Mouse (Mus musculus): ENCODE data around the gene Whrn. TPM values are rescaled to one million over a fixed set of nuclear protein-coding genes. Genes with fewer than 3 reads are reported as not detected.

Gene Whrn
- polyA plus RNA-seq, 1 experiment from 2014 or later = 1.9 TPM

DNA sequence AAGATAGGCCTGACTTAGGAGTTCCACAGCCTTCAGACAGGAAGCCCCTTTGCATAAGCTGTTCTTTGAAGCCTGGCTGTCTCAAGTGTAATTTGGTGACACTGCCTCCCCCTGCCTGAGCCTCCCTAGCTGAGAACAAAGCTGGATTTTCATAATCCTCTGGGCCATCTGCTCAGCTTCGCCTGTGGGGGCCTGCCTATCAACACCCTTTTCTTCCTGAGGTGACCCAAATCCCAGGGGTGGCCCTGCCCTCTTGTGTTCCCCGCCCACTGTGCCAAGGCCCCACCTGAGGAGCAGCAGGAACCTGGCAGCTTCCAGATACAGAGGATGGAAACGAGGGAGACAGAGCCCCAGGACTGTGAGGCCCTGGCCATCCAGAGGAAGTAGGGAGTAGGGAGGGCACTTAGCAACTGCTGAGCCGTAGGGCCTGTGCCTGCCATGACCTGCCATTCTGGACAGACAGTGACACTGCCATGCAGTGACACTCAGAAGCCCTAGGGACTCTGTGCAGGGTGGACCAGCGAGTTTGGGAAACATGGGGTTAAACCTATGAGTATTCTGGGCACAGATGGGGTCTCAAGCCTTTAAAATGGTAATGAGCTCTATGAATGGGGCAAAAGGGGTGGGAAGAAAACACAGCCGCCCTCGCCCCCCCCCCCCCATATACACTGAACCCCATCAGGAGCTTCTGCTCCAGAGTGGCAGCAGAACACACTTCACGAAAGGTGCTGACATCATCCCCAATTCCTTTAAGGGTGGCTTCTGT, 106.5 kb downstream of the Whrn start:
- Histone ChIP-seq H3K4me1 (ENCODE audit: insufficient read depth, low read depth, low read length) (peaks cover 5% of the 10 kb centered on the region; the same call in 1 of the 2 replicates), H3K4me2 (replicated peaks; ENCODE audit: low read depth, low read length) (no peak overlapping the region), H3K27ac (ENCODE audit: low read length) (no peak overlapping the region), H3K9ac (replicated peaks; ENCODE audit: low read depth) (no peak overlapping the region), H3K4me3 (ENCODE audit: low read depth, low read length) (no peak overlapping the region), H3K36me3 (ENCODE audit: insufficient read depth, low read length) (peaks cover 3% of the 10 kb centered on the region), H3K27me3 (replicated peaks; ENCODE audit: insufficient read depth, low read length) (no peaks in the 10 kb centered on the region), H3K9me3 (ENCODE audit: low read length) (no peaks in the 10 kb centered on the region)
- TF ChIP-seq EP300 (IDR thresholded peaks at IDR 0.05) (no peak), CTCF (IDR thresholded peaks at IDR 0.05) (no peak)
- no peak for DNase-seq (ENCODE audit: low spot score)
- no peak for ATAC-seq
- 72% methylated on average over 8 of the region's 8 CpGs for WGBS

DNA sequence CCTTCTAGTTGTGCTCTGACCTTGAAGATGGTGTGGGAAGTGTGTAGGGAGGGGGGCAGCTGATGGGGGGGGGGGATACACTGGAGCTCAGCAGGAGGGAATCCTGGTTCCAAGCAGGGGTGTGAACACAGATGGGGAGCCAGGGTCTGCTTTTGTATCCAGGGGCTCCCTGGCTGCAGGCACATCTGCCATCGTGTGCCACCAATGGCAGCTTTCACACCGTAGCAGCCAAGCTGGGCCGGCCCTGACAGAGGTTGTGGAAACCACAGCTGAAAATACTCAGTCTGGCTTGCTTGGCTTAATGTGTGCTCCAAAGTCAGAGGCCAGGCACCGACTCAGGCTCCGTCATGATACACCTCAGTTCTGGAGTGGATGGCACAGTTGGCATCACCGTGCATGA, 107.8 kb downstream of the Whrn start:
- Histone ChIP-seq H3K9ac (replicated peaks; ENCODE audit: low read depth) (no peak overlapping the region), H3K36me3 (ENCODE audit: insufficient read depth, low read length) (peaks cover 6% of the 10 kb centered on the region; the same call in 1 of the 2 replicates), H3K9me3 (ENCODE audit: low read length) (no peaks in the 10 kb centered on the region), H3K27me3 (replicated peaks; ENCODE audit: insufficient read depth, low read length) (no peaks in the 10 kb centered on the region), H3K4me1 (ENCODE audit: insufficient read depth, low read depth, low read length) (peaks cover 5% of the 10 kb centered on the region; the same call in 1 of the 2 replicates), H3K4me3 (ENCODE audit: low read depth, low read length) (no peak overlapping the region), H3K27ac (ENCODE audit: low read length) (no peak overlapping the region), H3K4me2 (replicated peaks; ENCODE audit: low read depth, low read length) (no peak overlapping the region)
- 86% methylated on average over 6 of the region's 6 CpGs for WGBS
- TF ChIP-seq EP300 (IDR thresholded peaks at IDR 0.05) (no peak), CTCF (IDR thresholded peaks at IDR 0.05) (no peak)
- DNase-seq (ENCODE audit: low spot score) = no peak
- ATAC-seq = no peak

DNA sequence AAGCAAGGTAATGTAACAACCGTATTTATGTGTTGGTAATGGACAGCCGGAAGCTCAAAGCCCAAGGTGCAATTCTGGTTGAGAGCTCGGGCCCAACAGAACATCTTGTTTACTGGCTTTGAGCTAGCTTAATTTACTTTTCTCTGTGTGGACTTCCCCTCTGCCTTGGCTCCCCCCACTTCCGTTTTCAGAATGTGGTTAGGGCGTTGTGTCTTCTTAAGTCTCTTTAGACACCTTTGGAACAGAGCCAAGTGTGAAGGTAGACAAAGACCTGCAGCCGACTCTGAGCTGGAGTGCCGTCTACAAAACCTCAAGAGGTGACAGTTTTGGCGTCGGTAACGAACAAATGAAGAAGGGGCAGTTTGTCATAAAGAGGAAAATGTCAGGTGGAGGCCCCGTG, 110.0 kb downstream of the Whrn start:
- Histone ChIP-seq H3K4me3 (ENCODE audit: low read depth, low read length) (no peak overlapping the region), H3K27ac (ENCODE audit: low read length) (no peak overlapping the region), H3K4me2 (replicated peaks; ENCODE audit: low read depth, low read length) (no peak overlapping the region), H3K9me3 (ENCODE audit: low read length) (no peaks in the 10 kb centered on the region), H3K36me3 (ENCODE audit: insufficient read depth, low read length) (peaks cover 23% of the 10 kb centered on the region), H3K4me1 (ENCODE audit: insufficient read depth, low read depth, low read length) (no peaks in the 10 kb centered on the region), H3K9ac (replicated peaks; ENCODE audit: low read depth) (no peak overlapping the region), H3K27me3 (replicated peaks; ENCODE audit: insufficient read depth, low read length) (no peaks in the 10 kb centered on the region)
- TF ChIP-seq EP300 (IDR thresholded peaks at IDR 0.05) (no peak), CTCF (IDR thresholded peaks at IDR 0.05) (no peak)
- peak; percentile 30; the same call in 1 of the 2 replicates for ATAC-seq
- WGBS = 43% methylated on average over 11 of the region's 11 CpGs
- peak; percentile 68 for DNase-seq (ENCODE audit: low spot score)

DNA sequence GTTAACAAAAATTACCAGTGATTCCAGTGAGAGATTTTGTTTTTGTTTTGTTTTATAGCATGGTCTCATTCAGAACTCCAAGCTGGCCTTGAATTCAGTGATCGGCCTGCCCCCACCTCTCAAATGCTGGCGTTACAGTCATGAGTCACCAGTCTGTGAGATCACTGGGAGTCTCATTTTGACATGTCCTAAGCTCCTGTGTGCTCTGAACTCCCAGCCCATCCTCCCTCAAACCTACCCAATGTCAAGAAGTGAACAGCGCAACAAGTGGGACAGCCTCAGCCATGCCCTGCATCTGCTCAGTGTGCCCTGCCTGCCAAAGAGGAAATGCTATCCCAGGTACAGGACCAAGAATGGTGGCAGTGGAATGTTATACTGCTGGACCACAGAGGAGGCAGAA, 110.5 kb downstream of the Whrn start:
- H3K27me3 ChIP-seq (replicated peaks; ENCODE audit: insufficient read depth, low read length) = no peaks in the 10 kb centered on the region
- ATAC-seq = no peak
- DNase-seq (ENCODE audit: low spot score) = no peak
- H3K27ac ChIP-seq (ENCODE audit: low read length) = no peak overlapping the region
- WGBS = 81% methylated on average over 3 of the region's 3 CpGs
- no peak overlapping the region for H3K4me3 ChIP-seq (ENCODE audit: low read depth, low read length)
- TF ChIP-seq CTCF (IDR thresholded peaks at IDR 0.05) (no peak), EP300 (IDR thresholded peaks at IDR 0.05) (no peak)
- H3K9me3 ChIP-seq (ENCODE audit: low read length) = no peaks in the 10 kb centered on the region
- peaks cover 25% of the 10 kb centered on the region for H3K36me3 ChIP-seq (ENCODE audit: insufficient read depth, low read length)
- no peak overlapping the region for H3K9ac ChIP-seq (replicated peaks; ENCODE audit: low read depth)
- no peaks in the 10 kb centered on the region for H3K4me1 ChIP-seq (ENCODE audit: insufficient read depth, low read depth, low read length)
- no peak overlapping the region for H3K4me2 ChIP-seq (replicated peaks; ENCODE audit: low read depth, low read length)

DNA sequence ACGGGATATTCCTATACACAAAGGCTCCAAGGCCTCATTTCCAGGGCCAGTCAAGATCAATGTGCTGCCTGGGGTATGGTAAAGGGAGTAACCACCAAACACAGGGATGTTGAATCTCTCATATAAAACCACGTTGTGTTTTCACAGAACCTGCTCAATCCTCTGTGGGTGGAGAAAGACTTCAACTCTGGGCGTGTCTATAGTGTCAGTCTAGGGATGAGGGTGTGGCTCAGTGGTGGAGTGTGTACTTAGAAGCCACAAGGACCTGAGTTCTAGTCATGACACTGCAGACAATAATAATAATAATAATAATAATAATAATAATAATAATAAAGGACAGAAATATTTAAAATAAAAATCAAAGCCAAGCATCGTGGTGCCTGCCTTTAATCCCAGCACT, 111.5 kb downstream of the Whrn start:
- no peak overlapping the region for H3K4me3 ChIP-seq (ENCODE audit: low read depth, low read length)
- H3K9me3 ChIP-seq (ENCODE audit: low read length) = no peaks in the 10 kb centered on the region
- no peaks in the 10 kb centered on the region for H3K27me3 ChIP-seq (replicated peaks; ENCODE audit: insufficient read depth, low read length)
- peaks cover 34% of the 10 kb centered on the region for H3K36me3 ChIP-seq (ENCODE audit: insufficient read depth, low read length)
- ATAC-seq (no peak), DNase-seq (ENCODE audit: low spot score) (no peak)
- H3K9ac ChIP-seq (replicated peaks; ENCODE audit: low read depth) = no peak overlapping the region
- TF ChIP-seq CTCF (IDR thresholded peaks at IDR 0.05) (no peak), EP300 (IDR thresholded peaks at IDR 0.05) (no peak)
- no peak overlapping the region for H3K4me2 ChIP-seq (replicated peaks; ENCODE audit: low read depth, low read length)
- no peak overlapping the region for H3K27ac ChIP-seq (ENCODE audit: low read length)
- no peaks in the 10 kb centered on the region for H3K4me1 ChIP-seq (ENCODE audit: insufficient read depth, low read depth, low read length)
- 83% methylated on average over 4 of the region's 4 CpGs for WGBS

DNA sequence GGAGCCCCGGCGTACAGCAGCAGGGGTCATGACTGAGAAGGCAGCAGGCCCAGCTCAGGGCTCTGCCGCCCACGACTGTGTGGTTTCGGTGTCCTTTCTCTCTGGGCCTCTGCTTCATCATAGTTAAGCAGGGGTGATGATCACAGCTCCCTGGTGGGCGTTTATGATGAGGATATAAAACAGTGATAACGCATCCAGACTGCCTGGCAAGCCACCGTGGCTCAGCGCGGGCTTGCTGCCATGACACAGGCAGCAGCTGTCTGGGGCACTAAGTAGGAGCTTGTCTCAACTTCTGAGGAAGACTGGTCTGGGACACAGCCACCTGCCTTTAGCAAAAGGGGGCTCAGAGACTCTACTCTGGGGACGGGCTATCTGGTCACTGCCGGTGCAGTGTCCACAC, 112.3 kb downstream of the Whrn start:
- Histone ChIP-seq H3K4me2 (replicated peaks; ENCODE audit: low read depth, low read length) (no peak overlapping the region), H3K9me3 (ENCODE audit: low read length) (no peaks in the 10 kb centered on the region), H3K27ac (ENCODE audit: low read length) (no peak overlapping the region), H3K4me3 (ENCODE audit: low read depth, low read length) (no peak overlapping the region), H3K4me1 (ENCODE audit: insufficient read depth, low read depth, low read length) (no peaks in the 10 kb centered on the region), H3K27me3 (replicated peaks; ENCODE audit: insufficient read depth, low read length) (no peaks in the 10 kb centered on the region), H3K36me3 (ENCODE audit: insufficient read depth, low read length) (peaks cover 39% of the 10 kb centered on the region), H3K9ac (replicated peaks; ENCODE audit: low read depth) (no peak overlapping the region)
- TF ChIP-seq CTCF (IDR thresholded peaks at IDR 0.05) (no peak), EP300 (IDR thresholded peaks at IDR 0.05) (no peak)
- no peak for ATAC-seq
- no peak for DNase-seq (ENCODE audit: low spot score)
- 88% methylated on average over 12 of the region's 12 CpGs for WGBS

All from lung, postnatal 0 days (tissue).